Mouse (Mus musculus) liver, adult 2 months (tissue): Measurements from ENCODE around the gene Sh2b3. TPM values are rescaled to one million over a fixed set of nuclear protein-coding genes. Genes with fewer than 3 reads are reported as not detected.
A peak's percentile ranks its signal among the peaks of the same experiment; 100 is the strongest.

Experiments used
- DNase-seq: peaks from one replicate; pipeline ENCODE4 v3.0.0-alpha.2; 2011; ENCODE audit warnings: low read depth, low spot score; ENCODE audit errors: extremely low read depth
- H3K27ac ChIP-seq: fragments of 200-500 bp; replicated peaks from 2 replicates; pipeline ENCODE4 v1.5.1; 2012; ENCODE audit warnings: low read depth, mild to moderate bottlenecking, control low read depth, inconsistent platforms, low read length; ENCODE audit not compliant: insufficient read depth
- H3K27me3 ChIP-seq: fragments of 200-500 bp; 2 replicates; pipeline ENCODE4 v1.6.1; 2012; ENCODE audit warnings: mild to moderate bottlenecking, moderate library complexity, low read length, inconsistent platforms; ENCODE audit not compliant: control insufficient read depth, insufficient read depth
- H3K36me3 ChIP-seq: fragments of 200-500 bp; 2 replicates; pipeline ENCODE4 v1.6.1; 2012; ENCODE audit warnings: low read length, inconsistent platforms; ENCODE audit not compliant: control insufficient read depth, insufficient read depth
- H3K4me1 ChIP-seq: fragments of 200-500 bp; 2 replicates; pipeline ENCODE4 v1.6.1; 2011; ENCODE audit warnings: low read length; ENCODE audit not compliant: control insufficient read depth, insufficient read depth
- H3K4me3 ChIP-seq: fragments of 200-500 bp; 2 replicates; pipeline ENCODE4 v1.5.1; 2011; ENCODE audit warnings: low read depth, mild to moderate bottlenecking, control low read depth, low read length, moderate library complexity; ENCODE audit not compliant: insufficient read depth
- H3K79me2 ChIP-seq: fragments of 200-500 bp; 2 replicates; pipeline ENCODE4 v1.6.1; 2012; ENCODE audit warnings: inconsistent platforms, mild to moderate bottlenecking, low read length, moderate library complexity; ENCODE audit not compliant: control insufficient read depth, insufficient read depth
- H3K9ac ChIP-seq: fragments of 200-500 bp; 2 replicates; pipeline ENCODE4 v1.6.1; 2012; ENCODE audit warnings: low read depth, mild to moderate bottlenecking, control low read depth, inconsistent platforms, low read length
- CTCF ChIP-seq: fragments of 200-500 bp; IDR thresholded peaks from 2 replicates; pipeline ENCODE4 v1.5.1; 2011; ENCODE audit warnings: low read depth, low read length, control low read depth
- POLR2A ChIP-seq: fragments of 200-500 bp; IDR thresholded peaks from 2 replicates; pipeline ENCODE4 v1.6.1; 2011; ENCODE audit warnings: low read length, control low read depth; ENCODE audit not compliant: insufficient read depth; ENCODE audit errors: extremely low read depth
- WGBS: fragments of 180-500 bp; shearing (Covaris S2); methylation state at CpG from one replicate; pipeline ENCODE4 v1.1.7; 2018; 5-methylcytosine and 5-hydroxymethylcytosine counted together
- polyA plus RNA-seq: library from polyadenylated mRNA; depleted of rRNA; stranded (reverse); fragments of >200 nt; gene quantifications from 2 replicates; pipeline ENCODE4 v1.2.3, GENCODE M21; 2012
- total RNA-seq: library from RNA; depleted of rRNA; stranded (reverse); fragments of >200 nt; gene quantifications from 2 replicates; pipeline ENCODE4 v1.2.3, GENCODE M21; 2014

The Sh2b3 gene
- total and polyA plus RNA-seq, 2 experiments: 7.0 to 14.2 TPM

DNA sequence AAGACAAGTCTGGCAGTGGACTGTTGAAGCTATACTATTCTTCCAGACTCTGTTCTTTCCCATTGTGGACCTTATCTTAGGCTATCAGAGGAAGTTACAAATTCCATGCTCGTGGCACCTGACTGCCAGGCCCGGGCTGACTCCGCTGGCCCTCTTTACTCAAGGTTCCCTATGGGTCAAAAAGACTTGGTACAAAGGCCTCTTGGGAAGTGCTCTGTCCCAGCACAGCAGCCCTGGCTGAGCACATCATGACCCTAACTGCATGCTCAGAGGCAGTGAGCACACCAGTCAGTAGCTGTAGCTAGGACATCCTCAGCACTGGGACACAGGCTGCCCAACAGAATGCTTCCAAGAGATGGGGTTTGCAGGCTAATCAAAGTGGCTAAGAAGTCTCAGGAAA, 16.8 kb downstream of the Sh2b3 start:
- peak; percentile 53 for DNase-seq
- 7% methylated on average over 3 of the region's 3 CpGs for WGBS
- Histone ChIP-seq H3K4me3 (no peak overlapping the region), H3K27ac (no peak overlapping the region), H3K36me3 (peaks cover 22% of the 10 kb centered on the region), H3K9ac (no peak overlapping the region), H3K27me3 (no peaks in the 10 kb centered on the region), H3K4me1 (peaks cover 16% of the 10 kb centered on the region), H3K79me2 (peaks cover 15% of the 10 kb centered on the region; the same call in 1 of the 2 replicates)
- TF ChIP-seq CTCF (no peak), POLR2A (no peak)

GRCm38 (mm10) chr5:121820161-121820560, 17.3 kb downstream of the Sh2b3 start:
- TF ChIP-seq POLR2A (no peak), CTCF (no peak)
- H3K27me3 ChIP-seq: no peaks in the 10 kb centered on the region
- no peak overlapping the region for H3K9ac ChIP-seq
- H3K79me2 ChIP-seq: peaks cover 11% of the 10 kb centered on the region; the same call in 1 of the 2 replicates
- peaks cover 24% of the 10 kb centered on the region for H3K36me3 ChIP-seq
- DNase-seq: no peak
- WGBS: 72% methylated on average over 2 of the region's 2 CpGs
- no peak overlapping the region for H3K27ac ChIP-seq
- no peak overlapping the region for H3K4me3 ChIP-seq
- peaks cover 13% of the 10 kb centered on the region for H3K4me1 ChIP-seq

DNA sequence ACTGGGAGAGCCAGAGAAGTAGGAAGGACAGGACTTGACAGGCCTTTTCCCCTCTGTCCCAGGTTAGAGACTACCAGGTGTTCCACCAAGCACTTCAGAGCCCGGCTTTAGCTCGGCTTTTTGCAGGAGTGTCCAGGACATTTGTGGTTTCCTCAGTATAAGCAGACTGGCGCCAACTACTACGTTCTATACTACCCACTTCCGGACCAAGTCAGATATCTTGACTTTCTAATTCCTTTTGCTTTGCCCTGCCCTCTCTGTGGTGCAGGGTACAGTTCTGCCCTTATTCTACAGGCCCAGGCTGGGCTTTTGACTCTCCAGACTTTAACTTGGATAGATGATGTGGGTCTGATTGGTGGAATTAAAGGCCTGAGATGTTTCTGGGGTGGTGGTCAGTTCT, 17.9 kb downstream of the Sh2b3 start:
- TF ChIP-seq POLR2A (no peak), CTCF (no peak)
- DNase-seq: no peak
- no peak overlapping the region for H3K4me3 ChIP-seq
- no peak overlapping the region for H3K9ac ChIP-seq
- H3K79me2 ChIP-seq: peaks cover 11% of the 10 kb centered on the region; the same call in 1 of the 2 replicates
- H3K36me3 ChIP-seq: peaks cover 27% of the 10 kb centered on the region
- WGBS: 91% methylated on average over 5 of the region's 5 CpGs
- H3K27me3 ChIP-seq: no peaks in the 10 kb centered on the region
- peaks cover 13% of the 10 kb centered on the region for H3K4me1 ChIP-seq
- H3K27ac ChIP-seq: no peak overlapping the region

DNA sequence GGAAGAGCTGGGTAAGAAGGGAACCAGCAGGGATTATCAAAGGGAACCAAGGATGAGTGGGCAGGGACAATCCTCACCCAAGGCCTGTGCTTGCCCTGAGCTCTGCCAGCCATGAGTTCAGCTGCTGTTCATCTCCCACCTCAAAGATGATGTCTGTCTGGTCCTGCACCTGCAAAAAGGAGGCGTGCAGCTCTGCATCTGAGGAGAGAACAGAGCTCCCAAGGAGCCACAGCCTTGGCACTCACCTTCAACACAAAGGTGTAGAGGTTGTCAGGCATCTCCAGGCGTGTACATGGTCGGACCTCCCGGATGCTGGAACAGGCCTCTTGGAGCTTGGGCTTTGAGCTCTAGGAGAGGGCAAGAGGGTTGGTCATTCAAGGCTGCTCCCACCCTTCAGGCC, 18.6 kb downstream of the Sh2b3 start:
- H3K9ac ChIP-seq: no peak overlapping the region
- peaks cover 7% of the 10 kb centered on the region; the same call in 1 of the 2 replicates for H3K79me2 ChIP-seq
- H3K4me1 ChIP-seq: peaks cover 7% of the 10 kb centered on the region
- H3K27ac ChIP-seq: no peak overlapping the region
- H3K27me3 ChIP-seq: no peaks in the 10 kb centered on the region
- 95% methylated on average over 4 of the region's 4 CpGs for WGBS
- no peak for DNase-seq
- TF ChIP-seq POLR2A (no peak), CTCF (no peak)
- H3K36me3 ChIP-seq: peaks cover 30% of the 10 kb centered on the region
- no peak overlapping the region for H3K4me3 ChIP-seq

DNA sequence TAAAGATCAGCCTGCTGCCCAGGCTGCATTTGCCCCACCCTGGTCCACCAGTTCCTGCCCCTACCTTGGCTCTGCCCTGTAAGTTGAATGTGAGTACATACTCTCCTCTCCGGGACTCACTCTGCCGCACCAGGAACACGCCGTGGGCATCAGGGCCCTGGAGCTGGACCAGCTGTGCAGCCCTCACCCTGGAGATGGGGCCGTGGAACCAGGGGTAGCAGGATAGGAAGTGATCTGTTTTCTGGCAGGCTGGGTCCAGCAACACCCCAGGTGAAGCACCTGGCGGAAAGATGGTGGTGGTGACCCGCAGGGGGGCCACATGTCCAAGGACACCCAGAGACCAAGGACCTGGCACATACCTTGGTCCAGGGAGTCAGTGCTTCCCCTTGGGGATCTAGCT, 19.0 kb downstream of the Sh2b3 start:
- Histone ChIP-seq H3K27ac (no peak overlapping the region), H3K36me3 (peaks cover 30% of the 10 kb centered on the region), H3K9ac (no peak overlapping the region), H3K27me3 (no peaks in the 10 kb centered on the region), H3K4me1 (peaks cover 3% of the 10 kb centered on the region), H3K4me3 (no peak overlapping the region), H3K79me2 (peaks cover 2% of the 10 kb centered on the region; the same call in 1 of the 2 replicates)
- no peak for DNase-seq
- TF ChIP-seq CTCF (no peak), POLR2A (no peak)
- WGBS: 90% methylated on average over 7 of the region's 7 CpGs

GRCm38 (mm10) chr5:121817551-121817950, 19.9 kb downstream of the Sh2b3 start:
- Histone ChIP-seq H3K27ac (no peak overlapping the region), H3K4me3 (no peak overlapping the region), H3K4me1 (peaks cover 2% of the 10 kb centered on the region), H3K9ac (no peak overlapping the region), H3K79me2 (no peaks in the 10 kb centered on the region; the same call in 1 of the 2 replicates), H3K36me3 (peaks cover 37% of the 10 kb centered on the region), H3K27me3 (no peaks in the 10 kb centered on the region)
- no peak for TF ChIP-seq POLR2A
- 90% methylated on average over 9 of the region's 9 CpGs for WGBS
- DNase-seq: no peak
